Mouse (Mus musculus) MEL (cell line): ENCODE measurements around the gene Iqgap3. TPM values are rescaled to one million over a fixed set of nuclear protein-coding genes. Genes with fewer than 3 reads are reported as not detected.
A peak's percentile ranks its signal among the peaks of the same experiment; 100 is the strongest.

Experiments
- DNase-seq: peaks from one replicate; pipeline ENCODE4 v3.0.0; 2011; ENCODE audit warnings: low read depth, low spot score
- H3K27ac ChIP-seq: 2 replicates; pipeline ENCODE4 v1.5.1; 2012; ENCODE audit warnings: low read depth, mild to moderate bottlenecking, control low read depth, low read length, moderate library complexity; ENCODE audit not compliant: control insufficient read depth
- H3K27me3 ChIP-seq, 2 experiments: fragments of 150-350 bp in 1 of 2; sonication (generic) in 1 of 2; 2 replicates each; pipeline ENCODE4 v1.6.1; 2012; ENCODE audit warnings: low read length in 2 of 2, mild to moderate bottlenecking in 2 of 2, improper control_type of control experiment in 1 of 2, moderate library complexity in 1 of 2; ENCODE audit not compliant: insufficient read depth in 2 of 2, control insufficient read depth in 1 of 2
- H3K36me3 ChIP-seq, 2 experiments: 2 replicates each; pipeline ENCODE4 v1.6.1; 2012 to 2014; ENCODE audit warnings: low read length in 2 of 2, improper control_type of control experiment in 1 of 2, inconsistent platforms in 1 of 2, mild to moderate bottlenecking in 1 of 2; ENCODE audit not compliant: insufficient read depth in 2 of 2, control insufficient read depth in 1 of 2
- H3K4me1 ChIP-seq, 2 experiments: fragments of 150-350 bp in 1 of 2; sonication (generic) in 1 of 2; 2 replicates each; pipeline ENCODE4 v1.6.1; 2012; ENCODE audit warnings: low read length in 2 of 2, improper control_type of control experiment in 1 of 2, mild to moderate bottlenecking in 1 of 2; ENCODE audit not compliant: insufficient read depth in 2 of 2, control insufficient read depth in 1 of 2
- H3K4me3 ChIP-seq, 2 experiments: fragments of 150-350 bp in 1 of 2; sonication (generic) in 1 of 2; 2 replicates each; pipeline ENCODE4 v1.5.1; 2012; ENCODE audit warnings: low read depth in 2 of 2, low read length in 2 of 2, mild to moderate bottlenecking in 2 of 2, moderate library complexity in 2 of 2, control low read depth in 1 of 2, improper control_type of control experiment in 1 of 2; ENCODE audit not compliant: control insufficient read depth in 1 of 2, insufficient read depth in 1 of 2
- H3K79me2 ChIP-seq: 2 replicates; pipeline ENCODE4 v1.6.1; 2012; ENCODE audit warnings: mild to moderate bottlenecking, low read length, moderate library complexity; ENCODE audit not compliant: control insufficient read depth, poor library complexity, insufficient read depth
- H3K9ac ChIP-seq: 2 replicates; pipeline ENCODE4 v1.6.1; 2012; ENCODE audit warnings: low read depth, mild to moderate bottlenecking, control low read depth, low read length, moderate library complexity; ENCODE audit not compliant: control insufficient read depth, poor library complexity, severe bottlenecking
- H3K9me3 ChIP-seq: fragments of 150-350 bp; sonication (generic); replicated peaks from 2 replicates; pipeline ENCODE4 v1.6.1; 2012; ENCODE audit warnings: mild to moderate bottlenecking, low read length, improper control_type of control experiment, moderate library complexity; ENCODE audit not compliant: insufficient read depth
- BHLHE40 ChIP-seq: IDR thresholded peaks from 2 replicates; pipeline ENCODE4 v1.6.1; 2012; ENCODE audit warnings: low read depth, mild to moderate bottlenecking, inconsistent platforms, low read length, improper control_type of control experiment, borderline replicate concordance
- ELF1 ChIP-seq: IDR thresholded peaks from 2 replicates; pipeline ENCODE4 v1.6.1; 2014; ENCODE audit warnings: low read depth, mild to moderate bottlenecking, inconsistent platforms, low read length, improper control_type of control experiment, moderate library complexity
- EP300 ChIP-seq, 2 experiments: IDR thresholded peaks; 2 replicates each; pipeline ENCODE4 v1.6.1; 2011; ENCODE audit warnings: improper control_type of control experiment in 2 of 2, low read length in 2 of 2, low read depth in 1 of 2, mild to moderate bottlenecking in 1 of 2
- ETS1 ChIP-seq: IDR thresholded peaks from 2 replicates; pipeline ENCODE4 v1.6.1; 2012; ENCODE audit warnings: low read depth, mild to moderate bottlenecking, inconsistent platforms, low read length, improper control_type of control experiment, moderate library complexity
- GABPA ChIP-seq: IDR thresholded peaks from 2 replicates; pipeline ENCODE4 v1.6.1; 2012; ENCODE audit warnings: low read depth, mild to moderate bottlenecking, inconsistent platforms, low read length, improper control_type of control experiment, moderate library complexity
- HCFC1 ChIP-seq: IDR thresholded peaks from 2 replicates; pipeline ENCODE4 v1.6.1; 2012; ENCODE audit warnings: low read depth, mild to moderate bottlenecking, inconsistent platforms, low read length, improper control_type of control experiment, moderate library complexity
- MAFK ChIP-seq: IDR thresholded peaks from 2 replicates; pipeline ENCODE4 v1.6.1; 2011; ENCODE audit warnings: low read depth, mild to moderate bottlenecking, low read length, improper control_type of control experiment, borderline replicate concordance
- POLR2A ChIP-seq, 2 experiments: IDR thresholded peaks; 2 replicates each; pipeline ENCODE4 v1.6.1; 2011 to 2012; ENCODE audit warnings: low read length in 2 of 2, mild to moderate bottlenecking in 2 of 2, control low read depth in 1 of 2, improper control_type of control experiment in 1 of 2, low read depth in 1 of 2, moderate library complexity in 1 of 2; ENCODE audit not compliant: control insufficient read depth in 1 of 2, insufficient read depth in 1 of 2, poor library complexity in 1 of 2
- POLR2AphosphoS2 ChIP-seq: IDR thresholded peaks from 2 replicates; pipeline ENCODE4 v1.6.1; 2011; ENCODE audit warnings: low read length, improper control_type of control experiment
- POLR2AphosphoS5 ChIP-seq: IDR thresholded peaks from 2 replicates; pipeline ENCODE4 v1.6.1; 2012; ENCODE audit warnings: low read depth, borderline replicate concordance, mild to moderate bottlenecking, inconsistent platforms, low read length, moderate library complexity, mixed read lengths
- RAD21 ChIP-seq: IDR thresholded peaks from 2 replicates; pipeline ENCODE4 v1.6.1; 2011; ENCODE audit warnings: mild to moderate bottlenecking, low read depth, low read length, improper control_type of control experiment
- SIN3A ChIP-seq: IDR thresholded peaks from 2 replicates; pipeline ENCODE4 v1.6.1; 2012; ENCODE audit warnings: low read length, improper control_type of control experiment, inconsistent platforms
- TBP ChIP-seq: IDR thresholded peaks from 2 replicates; pipeline ENCODE4 v1.8.0; 2011; ENCODE audit warnings: low read depth, low read length, improper control_type of control experiment
- TCF12 ChIP-seq: IDR thresholded peaks from 2 replicates; pipeline ENCODE4 v1.6.1; 2014; ENCODE audit warnings: low read depth, mild to moderate bottlenecking, inconsistent platforms, low read length, improper control_type of control experiment, moderate library complexity
- ZC3H11A ChIP-seq: IDR thresholded peaks from 2 replicates; pipeline ENCODE4 v1.6.1; 2012; ENCODE audit warnings: low read depth, mild to moderate bottlenecking, inconsistent platforms, low read length, improper control_type of control experiment
- ZKSCAN1 ChIP-seq: IDR thresholded peaks from 2 replicates; pipeline ENCODE4 v1.6.1; 2012; ENCODE audit warnings: low read depth, mild to moderate bottlenecking, inconsistent platforms, low read length, improper control_type of control experiment, moderate library complexity
- ZMIZ1 ChIP-seq: IDR thresholded peaks from 2 replicates; pipeline ENCODE4 v1.6.1; 2012; ENCODE audit warnings: low read depth, mild to moderate bottlenecking, inconsistent platforms, low read length, improper control_type of control experiment, moderate library complexity
- polyA plus RNA-seq, 2 experiments: library from polyadenylated mRNA; stranded (reverse) in 1 of 2; unstranded in 1 of 2; fragments of >175 nt in 1 of 2; fragments of >200 nt in 1 of 2; gene quantifications; 2 replicates each; pipeline versions ENCODE4 v1.2.1 to v1.2.4; 2012; ENCODE audit warnings: low replicate concordance in 2 of 2, low read depth in 1 of 2; ENCODE audit not compliant: insufficient read length in 2 of 2, insufficient read depth in 1 of 2, missing spikeins in 1 of 2
- total RNA-seq: library from RNA; depleted of rRNA; stranded (reverse); fragments of 300-350 nt; gene quantifications from 2 replicates; pipeline ENCODE4 v1.2.3, GENCODE M21; 2012

The Iqgap3 gene
- total and polyA plus RNA-seq, 3 experiments = 21.1 to 42.5 TPM; not detected in 1

GRCm38 (mm10) chr3:88133187-88133771, 51.5 kb downstream of the Iqgap3 start:
- Histone ChIP-seq H3K9me3 (no peaks in the 10 kb centered on the region), H3K27ac (no peak overlapping the region), H3K4me1 (peaks cover 0 to 7% of the 10 kb centered on the region in 2 experiments; a peak in 2 of 4 replicates), H3K9ac (no peak overlapping the region), H3K4me3 (no peak overlapping the region), H3K79me2 (peaks cover 1% of the 10 kb centered on the region; the same call in 1 of the 2 replicates)
- TF ChIP-seq ZKSCAN1 (no peak), POLR2AphosphoS5 (no peak), POLR2AphosphoS2 (no peak), ZMIZ1 (no peak), GABPA (no peak), POLR2A (IDR thresholded peaks at IDR 0.05; ENCODE audit: control insufficient read depth in 1 of 2, insufficient read depth in 1 of 2, low read depth in 1 of 2, low read length in 2 of 2, poor library complexity in 1 of 2) (0 out of 4 replicates have a peak, but pooled peaks of 1 of the 2 experiments have one; percentile 21), ETS1 (no peak)
- TF ChIP-seq, all 39 proteins: peak for 1
- no peaks in the 10 kb centered on the region for H3K27me3 ChIP-seq
- H3K36me3 ChIP-seq = peaks cover 0 to 3% of the 10 kb centered on the region in 2 experiments; a peak in 2 of 4 replicates
- no peak for DNase-seq

GRCm38 (mm10) chr3:88136346-88136745, 54.6 kb downstream of the Iqgap3 start:
- no peak overlapping the region for H3K9ac ChIP-seq
- H3K4me1 ChIP-seq = peaks cover 13 to 29% of the 10 kb centered on the region in 2 experiments
- H3K4me3 ChIP-seq = no peak overlapping the region
- TF ChIP-seq RAD21 (no peak), TCF12 (no peak), ZKSCAN1 (no peak), SIN3A (no peak), ELF1 (no peak), EP300 (IDR thresholded peaks at IDR 0.05; ENCODE audit: low read depth in 1 of 2, low read length in 2 of 2) (no peak), POLR2AphosphoS2 (no peak), MAFK (no peak), HCFC1 (no peak), BHLHE40 (no peak), ZC3H11A (no peak), TBP (no peak)
- no peak overlapping the region for H3K27ac ChIP-seq
- peaks cover 9% of the 10 kb centered on the region; the same call in 1 of the 2 replicates for H3K79me2 ChIP-seq
- no peak for DNase-seq
- no peaks in the 10 kb centered on the region for H3K27me3 ChIP-seq
- peaks cover 0 to 17% of the 10 kb centered on the region in 2 experiments; a peak in 2 of 4 replicates for H3K36me3 ChIP-seq
- H3K9me3 ChIP-seq = no peaks in the 10 kb centered on the region
